Mouse (Mus musculus): ENCODE data around the gene Plekhg5. TPM values are rescaled to one million over a fixed set of nuclear protein-coding genes. Genes with fewer than 3 reads are reported as not detected.

Plekhg5 gene
- polyA plus RNA-seq, 1 experiment from 2014 or later, result 10.0 TPM

- WGBS, result 84% methylated on average over 9 of the region's 9 CpGs
- no peak for DNase-seq (ENCODE audit: low spot score)
- H3K4me2 ChIP-seq (replicated peaks), result no peak overlapping the region
- H3K9ac ChIP-seq, result no peak overlapping the region
- H3K9me3 ChIP-seq (ENCODE audit: control insufficient read depth, low read length), result no peaks in the 10 kb centered on the region
- ATAC-seq (ENCODE audit: low FRiP score), result no peak
- H3K36me3 ChIP-seq (replicated peaks; ENCODE audit: control insufficient read depth, insufficient read depth), result no peaks in the 10 kb centered on the region; the same call in 1 of the 2 replicates
- peaks cover 27% of the 10 kb centered on the region for H3K4me1 ChIP-seq (replicated peaks; ENCODE audit: control insufficient read depth, insufficient read depth, low read length)
- no peaks in the 10 kb centered on the region for H3K27me3 ChIP-seq (ENCODE audit: control insufficient read depth, insufficient read depth, low read length)
- no peak overlapping the region for H3K27ac ChIP-seq
- no peak overlapping the region for H3K4me3 ChIP-seq (replicated peaks; ENCODE audit: low read length)
Observed at GRCm38 (mm10) chr4:152090191-152090590, 17.9 kb downstream of the Plekhg5 start.

- peaks cover 18% of the 10 kb centered on the region for H3K4me1 ChIP-seq (replicated peaks; ENCODE audit: control insufficient read depth, insufficient read depth, low read length)
- H3K27me3 ChIP-seq (ENCODE audit: control insufficient read depth, insufficient read depth, low read length), result no peaks in the 10 kb centered on the region
- 53% methylated on average over 8 of the region's 8 CpGs for WGBS
- H3K9ac ChIP-seq, result no peak overlapping the region
- H3K4me2 ChIP-seq (replicated peaks), result no peak overlapping the region
- ATAC-seq (ENCODE audit: low FRiP score) (no peak), DNase-seq (ENCODE audit: low spot score) (no peak)
- no peaks in the 10 kb centered on the region; the same call in 1 of the 2 replicates for H3K36me3 ChIP-seq (replicated peaks; ENCODE audit: control insufficient read depth, insufficient read depth)
- H3K27ac ChIP-seq, result 0 out of 2 replicates have a peak overlapping the region, but pooled peaks have one; percentile 5
- H3K4me3 ChIP-seq (replicated peaks; ENCODE audit: low read length), result no peak overlapping the region
- H3K9me3 ChIP-seq (ENCODE audit: control insufficient read depth, low read length), result no peaks in the 10 kb centered on the region
Observed at GRCm38 (mm10) chr4:152092751-152093293, 20.5 kb downstream of the Plekhg5 start.

- H3K27ac ChIP-seq, result no peak overlapping the region
- H3K4me3 ChIP-seq (replicated peaks; ENCODE audit: low read length), result no peak overlapping the region
- H3K9me3 ChIP-seq (ENCODE audit: control insufficient read depth, low read length), result no peaks in the 10 kb centered on the region
- H3K27me3 ChIP-seq (ENCODE audit: control insufficient read depth, insufficient read depth, low read length), result no peaks in the 10 kb centered on the region
- WGBS, result 85% methylated on average over 12 of the region's 12 CpGs
- DNase-seq (ENCODE audit: low spot score) (no peak), ATAC-seq (ENCODE audit: low FRiP score) (no peak)
- H3K4me2 ChIP-seq (replicated peaks), result no peak overlapping the region
- H3K9ac ChIP-seq, result no peak overlapping the region
- peaks cover 6% of the 10 kb centered on the region; the same call in 1 of the 2 replicates for H3K4me1 ChIP-seq (replicated peaks; ENCODE audit: control insufficient read depth, insufficient read depth, low read length)
- H3K36me3 ChIP-seq (replicated peaks; ENCODE audit: control insufficient read depth, insufficient read depth), result no peaks in the 10 kb centered on the region; the same call in 1 of the 2 replicates
Observed at GRCm38 (mm10) chr4:152094233-152094632, 21.9 kb downstream of the Plekhg5 start.

- H3K4me3 ChIP-seq (replicated peaks; ENCODE audit: low read length), result peak overlapping the region; percentile 17
- peak overlapping the region; percentile 64 for H3K27ac ChIP-seq
- H3K9ac ChIP-seq, result no peak overlapping the region
- H3K9me3 ChIP-seq (ENCODE audit: control insufficient read depth, low read length), result no peaks in the 10 kb centered on the region
- H3K27me3 ChIP-seq (ENCODE audit: control insufficient read depth, insufficient read depth, low read length), result no peaks in the 10 kb centered on the region
- no peak for ATAC-seq (ENCODE audit: low FRiP score)
- H3K4me2 ChIP-seq (replicated peaks), result peak overlapping the region; percentile 21
- DNase-seq (ENCODE audit: low spot score), result no peak
- H3K4me1 ChIP-seq (replicated peaks; ENCODE audit: control insufficient read depth, insufficient read depth, low read length), result peaks cover 6% of the 10 kb centered on the region; the same call in 1 of the 2 replicates
- 23% methylated on average over 27 of the region's 27 CpGs for WGBS
- H3K36me3 ChIP-seq (replicated peaks; ENCODE audit: control insufficient read depth, insufficient read depth), result no peaks in the 10 kb centered on the region
Observed at GRCm38 (mm10) chr4:152095937-152096910, 23.9 kb downstream of the Plekhg5 start.

GRCm38 (mm10) chr4:152096927-152097326 lies 24.6 kb downstream of the Plekhg5 start:
- H3K27me3 ChIP-seq (ENCODE audit: control insufficient read depth, insufficient read depth, low read length), result no peaks in the 10 kb centered on the region
- DNase-seq (ENCODE audit: low spot score), result no peak
- H3K4me3 ChIP-seq (replicated peaks; ENCODE audit: low read length), result peak overlapping the region; percentile 17
- 52% methylated on average over 6 of the region's 6 CpGs for WGBS
- H3K27ac ChIP-seq, result peak overlapping the region; percentile 64
- peaks cover 6% of the 10 kb centered on the region; the same call in 1 of the 2 replicates for H3K4me1 ChIP-seq (replicated peaks; ENCODE audit: control insufficient read depth, insufficient read depth, low read length)
- ATAC-seq (ENCODE audit: low FRiP score), result no peak
- no peak overlapping the region for H3K9ac ChIP-seq
- no peak overlapping the region; the same call in 1 of the 2 replicates for H3K4me2 ChIP-seq (replicated peaks)
- no peaks in the 10 kb centered on the region for H3K9me3 ChIP-seq (ENCODE audit: control insufficient read depth, low read length)
- H3K36me3 ChIP-seq (replicated peaks; ENCODE audit: control insufficient read depth, insufficient read depth), result no peaks in the 10 kb centered on the region

DNA sequence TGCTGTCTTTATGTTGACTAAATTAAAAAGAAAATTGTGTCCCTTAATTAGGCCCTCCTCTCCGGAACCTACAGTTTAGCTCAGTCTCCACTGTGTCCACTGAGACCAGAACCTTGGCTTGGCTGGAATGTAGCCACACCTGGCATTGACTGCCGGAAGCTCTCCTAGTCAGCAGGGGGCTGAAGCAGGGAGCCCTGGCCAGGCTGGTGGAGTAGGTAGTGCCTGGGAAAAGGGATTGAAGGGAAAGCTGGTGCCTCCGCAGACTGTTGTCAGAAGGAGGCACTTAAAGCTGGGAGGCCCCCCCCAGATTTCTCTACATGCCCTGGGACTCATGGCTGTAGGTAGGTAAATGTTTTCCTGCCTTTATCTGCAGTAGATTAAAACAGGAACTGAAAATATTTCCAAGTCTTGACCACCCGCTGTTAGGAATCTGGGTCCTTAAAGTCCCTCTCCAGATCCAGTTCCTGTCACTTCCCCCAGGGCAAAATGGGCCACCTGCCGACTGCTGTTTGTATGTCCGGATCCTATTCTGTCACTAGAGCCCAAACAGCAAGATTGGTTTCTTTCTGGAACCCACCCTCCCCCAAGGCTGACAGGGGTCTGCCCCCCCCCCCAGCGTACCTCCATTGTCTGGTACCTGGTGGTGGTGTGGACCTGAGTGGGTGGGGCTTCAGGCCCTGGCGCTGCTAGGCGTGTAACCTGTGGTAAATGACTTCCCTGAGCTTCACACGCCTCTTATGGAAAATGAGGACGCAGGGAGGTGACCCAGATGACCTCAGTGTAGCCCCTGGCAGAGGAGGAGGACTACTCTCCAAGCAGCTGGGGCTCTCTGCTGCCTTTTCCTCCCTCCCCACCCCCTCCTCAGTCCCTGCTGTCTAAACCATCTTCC lies 25.9 kb downstream of the Plekhg5 start:
- Histone ChIP-seq H3K4me2 (replicated peaks) (no peak overlapping the region), H3K4me3 (replicated peaks; ENCODE audit: low read length) (no peak overlapping the region), H3K36me3 (replicated peaks; ENCODE audit: control insufficient read depth, insufficient read depth) (no peaks in the 10 kb centered on the region), H3K9me3 (ENCODE audit: control insufficient read depth, low read length) (no peaks in the 10 kb centered on the region), H3K4me1 (replicated peaks; ENCODE audit: control insufficient read depth, insufficient read depth, low read length) (no peaks in the 10 kb centered on the region), H3K9ac (no peak overlapping the region), H3K27me3 (ENCODE audit: control insufficient read depth, insufficient read depth, low read length) (no peaks in the 10 kb centered on the region), H3K27ac (no peak overlapping the region)
- DNase-seq (ENCODE audit: low spot score) (no peak), ATAC-seq (ENCODE audit: low FRiP score) (no peak)
- WGBS, result 30% methylated on average over 11 of the region's 11 CpGs

- WGBS, result 88% methylated on average over 11 of the region's 11 CpGs
- no peak for DNase-seq (ENCODE audit: low spot score)
- no peak for ATAC-seq (ENCODE audit: low FRiP score)
Observed at GRCm38 (mm10) chr4:152100541-152100940, 28.2 kb downstream of the Plekhg5 start.

DNA sequence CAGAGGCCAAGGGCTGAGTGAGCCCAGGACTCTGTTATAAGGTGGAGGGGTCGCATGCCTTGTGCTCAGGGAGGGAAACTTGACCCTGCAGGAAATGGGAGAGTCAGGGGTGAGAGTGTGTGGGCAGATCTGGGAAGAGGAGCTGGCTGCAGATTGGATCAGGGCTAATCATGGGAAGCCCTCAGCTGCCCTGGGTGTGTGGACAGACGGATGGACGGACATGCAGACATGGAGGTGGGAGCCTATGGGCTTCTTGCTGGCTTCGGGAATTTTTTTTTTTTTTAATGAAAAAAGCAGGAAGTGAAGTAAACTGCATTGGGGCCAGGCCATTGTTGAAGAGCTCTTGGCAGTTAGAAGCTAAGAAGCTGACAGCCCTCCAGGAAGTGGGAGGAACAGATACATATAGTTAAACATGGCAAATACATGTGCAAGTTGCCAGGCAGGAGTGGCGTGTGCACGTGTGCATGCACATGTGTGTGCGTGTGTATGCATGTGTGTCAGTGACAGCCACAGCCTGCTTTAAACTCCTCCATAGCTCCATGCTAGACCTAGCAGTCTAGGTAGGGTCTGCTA lies 28.9 kb downstream of the Plekhg5 start:
- no peak overlapping the region for H3K9ac ChIP-seq
- H3K4me1 ChIP-seq (replicated peaks; ENCODE audit: control insufficient read depth, insufficient read depth, low read length), result no peaks in the 10 kb centered on the region
- DNase-seq (ENCODE audit: low spot score), result no peak
- H3K4me2 ChIP-seq (replicated peaks), result no peak overlapping the region
- ATAC-seq (ENCODE audit: low FRiP score), result no peak
- H3K27me3 ChIP-seq (ENCODE audit: control insufficient read depth, insufficient read depth, low read length), result no peaks in the 10 kb centered on the region
- H3K36me3 ChIP-seq (replicated peaks; ENCODE audit: control insufficient read depth, insufficient read depth), result peaks cover 14% of the 10 kb centered on the region; the same call in 1 of the 2 replicates
- no peaks in the 10 kb centered on the region for H3K9me3 ChIP-seq (ENCODE audit: control insufficient read depth, low read length)
- no peak overlapping the region for H3K27ac ChIP-seq
- no peak overlapping the region for H3K4me3 ChIP-seq (replicated peaks; ENCODE audit: low read length)
- 83% methylated on average over 7 of the region's 7 CpGs for WGBS

More at GRCm38 (mm10) chr4:152100541-152100940, 28.2 kb downstream of the Plekhg5 start:
- H3K9me3 ChIP-seq (ENCODE audit: control insufficient read depth, low read length), result no peaks in the 10 kb centered on the region
- no peak overlapping the region for H3K27ac ChIP-seq
- no peak overlapping the region for H3K4me2 ChIP-seq (replicated peaks)
- no peaks in the 10 kb centered on the region for H3K27me3 ChIP-seq (ENCODE audit: control insufficient read depth, insufficient read depth, low read length)
- no peak overlapping the region for H3K4me3 ChIP-seq (replicated peaks; ENCODE audit: low read length)
- H3K4me1 ChIP-seq (replicated peaks; ENCODE audit: control insufficient read depth, insufficient read depth, low read length), result no peaks in the 10 kb centered on the region
- H3K9ac ChIP-seq, result no peak overlapping the region
- H3K36me3 ChIP-seq (replicated peaks; ENCODE audit: control insufficient read depth, insufficient read depth), result peaks cover 11% of the 10 kb centered on the region; the same call in 1 of the 2 replicates

All from hindbrain, embryonic 14.5 days (tissue).